Mouse (Mus musculus) limb, embryonic 15.5 days (tissue): ENCODE data around the gene Gpr179. TPM values are rescaled to one million over a fixed set of nuclear protein-coding genes. Genes with fewer than 3 reads are reported as not detected.

Experiments used
- ATAC-seq: fragments of 200-750 bp; cut with Nextera tagmentation; 2 replicates; pipeline ENCODE4 v1.8.0; 2017; ENCODE audit warnings: low read depth, moderate TSS enrichment; ENCODE audit not compliant: insufficient number of reproducible peaks, low FRiP score, low TSS enrichment
- H3K27ac ChIP-seq: fragments of 300-500 bp; sonication (generic); 2 replicates; pipeline ENCODE4 v1.5.1; 2015; ENCODE audit warnings: moderate library complexity, mild to moderate bottlenecking, inconsistent platforms
- H3K27me3 ChIP-seq: fragments of 300-500 bp; sonication (generic); 2 replicates; pipeline ENCODE4 v1.6.1; 2015; ENCODE audit warnings: inconsistent platforms
- H3K36me3 ChIP-seq: fragments of 300-500 bp; sonication (generic); 2 replicates; pipeline ENCODE4 v1.6.1; 2015; ENCODE audit warnings: inconsistent platforms
- H3K4me1 ChIP-seq: fragments of 300-500 bp; sonication (generic); 2 replicates; pipeline ENCODE4 v1.6.1; 2015; ENCODE audit warnings: inconsistent platforms
- H3K4me2 ChIP-seq: fragments of 300-500 bp; sonication (generic); 2 replicates; pipeline ENCODE4 v1.6.1; 2015; ENCODE audit warnings: mild to moderate bottlenecking, inconsistent platforms
- H3K4me3 ChIP-seq: fragments of 300-500 bp; sonication (generic); 2 replicates; pipeline ENCODE4 v1.5.1; 2015; ENCODE audit warnings: mild to moderate bottlenecking, inconsistent platforms
- H3K9ac ChIP-seq: fragments of 300-500 bp; sonication (generic); 2 replicates; pipeline ENCODE4 v1.6.1; 2015; ENCODE audit warnings: inconsistent platforms
- H3K9me3 ChIP-seq: fragments of 300-500 bp; sonication (generic); 2 replicates; pipeline ENCODE4 v1.6.1; 2016; ENCODE audit warnings: inconsistent platforms
- WGBS: fragments of 180-500 bp; shearing (Covaris S2); methylation state at CpG from one replicate; pipeline ENCODE4 v1.1.7; 2015; 5-methylcytosine and 5-hydroxymethylcytosine counted together
- polyA plus RNA-seq: library from polyadenylated mRNA; unstranded; fragments of >200 nt; fragmentation: Nextera tagmentation; extraction: Ambion mirVana; gene quantifications from 2 replicates; pipeline ENCODE4 v1.2.1, GENCODE M21; 2015

The Gpr179 gene
- polyA plus RNA-seq, 1 experiment from 2014 or later, result 0.10 TPM

- Histone ChIP-seq H3K4me2 (no peak overlapping the region), H3K36me3 (no peaks in the 10 kb centered on the region), H3K4me3 (no peak overlapping the region), H3K27ac (no peak overlapping the region), H3K9me3 (no peaks in the 10 kb centered on the region), H3K4me1 (0 out of 2 replicates have a peak, but pooled peaks cover 4% of the 10 kb centered on the region), H3K27me3 (no peaks in the 10 kb centered on the region), H3K9ac (no peak overlapping the region)
- WGBS, result 90% methylated on average over 16 of the region's 16 CpGs
- ATAC-seq, result no peak
These were observed 50.5 kb downstream of the Gpr179 start for GRCm38 (mm10) chr11:97301406-97301805.

DNA sequence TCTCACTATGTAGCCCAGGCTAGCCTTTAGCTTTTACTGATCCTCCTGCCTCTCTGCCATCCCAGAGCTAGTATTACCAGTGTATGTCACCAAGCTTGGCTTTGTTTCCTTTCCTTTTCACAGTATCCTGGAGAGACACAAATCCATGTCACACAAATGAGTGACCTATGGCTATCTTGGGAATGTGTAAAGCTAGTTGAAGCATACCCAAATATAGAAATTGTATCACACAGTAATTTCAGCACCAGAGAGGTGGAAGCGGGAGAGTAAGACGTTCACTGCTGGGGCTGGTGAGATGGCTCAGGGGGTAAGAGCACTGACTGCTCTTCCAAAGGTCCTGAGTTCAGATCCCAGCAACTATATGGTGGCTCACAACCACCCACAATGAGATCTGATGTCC lies 51.9 kb downstream of the Gpr179 start:
- no peak for ATAC-seq
- Histone ChIP-seq H3K36me3 (no peaks in the 10 kb centered on the region), H3K27me3 (no peaks in the 10 kb centered on the region), H3K4me3 (no peak overlapping the region), H3K27ac (no peak overlapping the region), H3K9me3 (no peaks in the 10 kb centered on the region), H3K4me1 (0 out of 2 replicates have a peak, but pooled peaks cover 4% of the 10 kb centered on the region), H3K4me2 (no peak overlapping the region), H3K9ac (no peak overlapping the region)
- 84% methylated on average over 2 of the region's 2 CpGs for WGBS

GRCm38 (mm10) chr11:97296542-97296941 lies 55.3 kb downstream of the Gpr179 start:
- no peaks in the 10 kb centered on the region for H3K4me1 ChIP-seq
- WGBS, result 83% methylated on average over 3 of the region's 4 CpGs
- no peaks in the 10 kb centered on the region for H3K36me3 ChIP-seq
- H3K4me2 ChIP-seq, result no peak overlapping the region
- no peak overlapping the region for H3K4me3 ChIP-seq
- no peak overlapping the region for H3K9ac ChIP-seq
- ATAC-seq, result no peak
- H3K27ac ChIP-seq, result no peak overlapping the region
- no peaks in the 10 kb centered on the region for H3K27me3 ChIP-seq
- H3K9me3 ChIP-seq, result no peaks in the 10 kb centered on the region

DNA sequence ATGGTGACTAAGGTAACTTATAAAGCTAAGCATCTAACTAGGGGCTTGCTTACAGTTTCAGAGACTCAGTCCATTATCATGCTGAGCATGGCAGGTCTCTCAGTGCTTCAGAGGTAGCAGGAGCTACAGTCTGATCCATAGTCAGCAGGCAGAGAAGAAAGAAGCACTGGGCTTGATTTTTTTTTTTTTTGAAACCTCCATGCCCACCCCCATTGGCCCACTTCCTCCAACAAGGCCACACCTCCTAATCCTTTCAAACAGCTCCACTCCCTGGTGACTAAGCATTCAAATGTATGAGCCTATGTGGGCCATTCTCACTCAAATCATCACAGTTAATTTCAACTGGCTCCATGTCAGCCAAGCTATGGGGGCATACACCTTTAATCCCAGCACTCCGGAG lies 59.1 kb downstream of the Gpr179 start:
- Histone ChIP-seq H3K4me3 (no peak overlapping the region), H3K36me3 (no peaks in the 10 kb centered on the region), H3K4me2 (no peak overlapping the region), H3K27me3 (no peaks in the 10 kb centered on the region), H3K4me1 (no peaks in the 10 kb centered on the region), H3K9me3 (no peaks in the 10 kb centered on the region), H3K27ac (no peak overlapping the region), H3K9ac (no peak overlapping the region)
- whole genome bisulfite sequencing, result 93% methylated on average over 1 of the region's 1 CpGs
- ATAC-seq, result no peak

GRCm38 (mm10) chr11:97289276-97290230 lies 62.3 kb downstream of the Gpr179 start:
- Histone ChIP-seq H3K4me2 (no peak overlapping the region), H3K36me3 (no peaks in the 10 kb centered on the region), H3K27me3 (no peaks in the 10 kb centered on the region), H3K27ac (no peak overlapping the region), H3K9me3 (no peaks in the 10 kb centered on the region), H3K4me1 (peaks cover 5% of the 10 kb centered on the region; the same call in 1 of the 2 replicates), H3K9ac (no peak overlapping the region), H3K4me3 (no peak overlapping the region)
- no peak for ATAC-seq
- WGBS, result 54% methylated on average over 12 of the region's 12 CpGs

GRCm38 (mm10) chr11:97287643-97288042 lies 64.2 kb downstream of the Gpr179 start:
- Histone ChIP-seq H3K9me3 (no peaks in the 10 kb centered on the region), H3K4me2 (no peak overlapping the region), H3K4me1 (peaks cover 5% of the 10 kb centered on the region; the same call in 1 of the 2 replicates), H3K36me3 (no peaks in the 10 kb centered on the region), H3K4me3 (no peak overlapping the region), H3K27me3 (no peaks in the 10 kb centered on the region), H3K9ac (no peak overlapping the region), H3K27ac (no peak overlapping the region; the same call in 1 of the 2 replicates)
- ATAC-seq, result no peak

DNA sequence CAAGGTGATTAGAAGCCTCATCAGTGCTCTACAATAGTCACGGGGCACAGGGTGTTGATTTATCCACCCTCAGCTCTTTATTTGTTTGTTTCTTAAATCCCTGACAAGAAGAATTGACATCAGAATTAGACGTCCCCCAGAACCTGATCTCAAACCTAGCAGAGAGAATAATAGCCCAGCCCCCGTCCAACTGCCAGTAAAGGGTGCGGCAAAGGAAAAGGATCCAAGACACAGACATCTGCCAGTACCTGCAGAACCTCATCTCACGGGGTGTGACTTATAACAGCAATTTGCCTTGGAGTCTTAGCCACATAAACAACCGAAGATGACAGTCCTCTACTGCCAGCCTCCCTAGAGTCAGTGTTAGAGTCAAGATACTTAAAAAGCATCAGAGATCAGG lies 64.9 kb downstream of the Gpr179 start:
- Histone ChIP-seq H3K4me2 (no peak overlapping the region), H3K27ac (no peak overlapping the region; the same call in 1 of the 2 replicates), H3K27me3 (no peaks in the 10 kb centered on the region), H3K9ac (no peak overlapping the region), H3K4me3 (no peak overlapping the region), H3K36me3 (no peaks in the 10 kb centered on the region), H3K4me1 (peaks cover 5% of the 10 kb centered on the region; the same call in 1 of the 2 replicates), H3K9me3 (no peaks in the 10 kb centered on the region)
- WGBS, result 37% methylated on average over 6 of the region's 6 CpGs
- no peak for ATAC-seq

DNA sequence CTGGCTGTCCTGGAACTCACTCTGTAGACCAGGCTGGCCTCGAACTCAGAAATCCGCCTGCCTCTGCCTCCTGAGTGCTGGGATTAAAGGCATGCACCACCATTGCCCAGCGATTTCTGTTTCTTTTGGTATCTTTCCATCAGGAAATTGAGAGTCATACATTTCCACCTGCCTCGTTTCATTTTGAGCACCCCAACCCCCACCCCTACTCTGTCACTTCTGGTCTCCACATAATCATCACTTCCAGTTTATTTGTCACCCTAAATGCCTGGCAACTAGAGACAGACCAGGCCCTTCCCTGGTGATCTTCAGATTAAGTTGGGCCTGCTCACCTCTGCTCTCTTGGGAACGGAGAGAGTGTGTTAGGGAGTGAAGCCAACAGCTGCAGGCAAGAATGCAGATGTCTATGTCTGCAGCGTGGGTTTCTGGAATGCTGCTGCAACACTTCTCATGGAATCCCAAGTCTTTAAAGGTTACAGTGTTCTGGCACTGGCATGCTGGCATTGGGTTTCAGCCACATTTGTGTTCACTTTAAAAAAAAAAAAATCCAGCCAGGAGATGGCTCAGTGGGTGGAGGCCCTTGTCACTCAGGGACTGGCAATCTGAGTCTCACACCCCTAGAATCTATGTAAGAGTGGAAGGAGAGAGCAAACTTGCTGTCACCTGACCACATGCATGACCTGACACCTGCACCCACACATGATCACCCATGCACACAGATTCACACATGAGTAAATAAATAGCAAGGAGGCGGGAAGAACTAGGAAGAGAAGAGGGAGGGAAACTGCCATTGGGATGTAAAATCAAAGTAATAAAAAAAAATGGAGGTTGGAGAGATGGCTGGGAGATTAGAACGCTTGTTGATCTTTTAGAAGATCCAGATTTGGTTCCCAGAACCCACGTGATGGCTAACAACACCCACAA lies 65.8 kb downstream of the Gpr179 start:
- H3K4me2 ChIP-seq, result no peak overlapping the region
- H3K9ac ChIP-seq, result no peak overlapping the region
- H3K9me3 ChIP-seq, result no peaks in the 10 kb centered on the region
- ATAC-seq, result no peak
- H3K4me3 ChIP-seq, result no peak overlapping the region
- no peak overlapping the region; the same call in 1 of the 2 replicates for H3K27ac ChIP-seq
- peaks cover 6% of the 10 kb centered on the region; the same call in 1 of the 2 replicates for H3K4me1 ChIP-seq
- H3K27me3 ChIP-seq, result no peaks in the 10 kb centered on the region
- 58% methylated on average over 9 of the region's 9 CpGs for WGBS
- no peaks in the 10 kb centered on the region for H3K36me3 ChIP-seq

DNA sequence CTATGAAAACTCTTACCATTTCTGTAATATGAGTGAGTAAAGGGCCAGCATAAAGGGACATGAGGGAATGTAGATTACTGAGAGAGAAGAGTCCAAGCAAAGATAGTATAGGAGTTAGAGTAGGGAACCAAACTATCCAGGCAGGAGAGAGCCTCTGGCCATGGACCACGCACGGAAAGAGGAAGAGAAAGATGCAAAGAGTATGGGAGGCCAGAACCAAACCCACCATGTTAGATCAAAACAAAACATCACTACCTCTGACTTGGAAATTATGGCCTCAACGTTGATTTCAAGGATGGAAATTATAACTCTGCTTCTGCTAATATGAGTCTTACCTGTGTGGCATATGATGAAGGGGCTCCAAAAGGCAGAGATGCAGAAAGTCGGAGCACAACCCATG lies 67.0 kb downstream of the Gpr179 start:
- Histone ChIP-seq H3K4me2 (no peak overlapping the region), H3K27me3 (no peaks in the 10 kb centered on the region), H3K4me3 (no peak overlapping the region), H3K9me3 (no peaks in the 10 kb centered on the region), H3K36me3 (no peaks in the 10 kb centered on the region), H3K4me1 (peaks cover 11% of the 10 kb centered on the region), H3K27ac (no peak overlapping the region), H3K9ac (no peak overlapping the region)
- WGBS, result 74% methylated on average over 4 of the region's 4 CpGs
- ATAC-seq, result no peak

DNA sequence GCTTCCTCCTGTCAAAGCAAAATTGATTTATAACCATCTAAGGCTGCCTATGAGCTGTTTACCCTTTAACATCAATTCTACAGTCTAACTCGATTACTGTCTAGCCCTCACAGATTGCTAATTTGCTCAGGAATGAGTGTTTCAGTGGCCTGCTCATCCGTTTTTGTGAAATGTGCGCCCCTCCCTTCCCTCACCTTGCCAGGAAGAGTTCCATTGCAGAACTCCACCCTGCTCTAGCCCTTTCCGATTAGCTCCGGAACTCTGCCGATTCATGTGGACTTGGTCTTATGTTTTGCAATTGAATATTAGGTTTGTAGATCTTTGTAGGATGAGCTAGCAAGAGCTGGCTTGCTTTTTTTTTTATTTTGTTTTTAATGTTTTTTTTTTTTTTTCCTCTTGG lies 69.7 kb downstream of the Gpr179 start:
- no peaks in the 10 kb centered on the region for H3K9me3 ChIP-seq
- ATAC-seq, result no peak
- H3K36me3 ChIP-seq, result no peaks in the 10 kb centered on the region
- H3K27me3 ChIP-seq, result no peaks in the 10 kb centered on the region
- H3K4me1 ChIP-seq, result peaks cover 24% of the 10 kb centered on the region
- H3K9ac ChIP-seq, result no peak overlapping the region
- H3K4me3 ChIP-seq, result no peak overlapping the region
- 71% methylated on average over 6 of the region's 6 CpGs for WGBS
- no peak overlapping the region for H3K27ac ChIP-seq
- H3K4me2 ChIP-seq, result no peak overlapping the region
